Mouse (Mus musculus) A20 (cell line): ENCODE measurements around the gene Cemip2.
"Not testable (repeated sequence)": the region's sequence is repeated elsewhere in the genome, so short reads cannot be mapped to it uniquely, and the experiment has no call there.

Experiments used
- DNase-seq: peaks from one replicate; pipeline ENCODE4 v3.0.0-alpha.2; 2011; ENCODE audit warnings: low read depth, low spot score

The Cemip2 gene

GRCm38 (mm10) chr19:21865242-21866055 is 87.3 kb downstream of the Cemip2 start:
- no peak for DNase-seq

- DNase-seq, result no peak
Measured at GRCm38 (mm10) chr19:21866094-21866493, 88.0 kb downstream of the Cemip2 start.

- DNase-seq, result not testable (repeated sequence)
Measured at GRCm38 (mm10) chr19:21866756-21867155, 88.6 kb downstream of the Cemip2 start.

GRCm38 (mm10) chr19:21868471-21868870 is 90.3 kb downstream of the Cemip2 start:
- no peak for DNase-seq

- DNase-seq, result no peak
Measured at GRCm38 (mm10) chr19:21882110-21882940, 104.2 kb downstream of the Cemip2 start.

- no peak for DNase-seq
Measured at GRCm38 (mm10) chr19:21883053-21883452, 104.9 kb downstream of the Cemip2 start.

GRCm38 (mm10) chr19:21883922-21884321 is 105.8 kb downstream of the Cemip2 start:
- DNase-seq, result no peak

- DNase-seq, result no peak
Measured at GRCm38 (mm10) chr19:21884385-21884784, 106.2 kb downstream of the Cemip2 start.

GRCm38 (mm10) chr19:21886166-21886657 is 108.1 kb downstream of the Cemip2 start:
- no peak for DNase-seq

GRCm38 (mm10) chr19:21890699-21891098 is 112.6 kb downstream of the Cemip2 start:
- no peak for DNase-seq

- no peak for DNase-seq
Measured at GRCm38 (mm10) chr19:21894792-21895191, 116.7 kb downstream of the Cemip2 start.

GRCm38 (mm10) chr19:21895540-21895939 is 117.4 kb downstream of the Cemip2 start:
- DNase-seq, result no peak

GRCm38 (mm10) chr19:21897122-21897827 is 119.1 kb downstream of the Cemip2 start:
- peak; percentile 32 for DNase-seq

GRCm38 (mm10) chr19:21898015-21898939 is 120.1 kb downstream of the Cemip2 start:
- DNase-seq, result no peak
